ENCODE assay signal across 18 mouse cellular contexts in the genomic region with DNA sequence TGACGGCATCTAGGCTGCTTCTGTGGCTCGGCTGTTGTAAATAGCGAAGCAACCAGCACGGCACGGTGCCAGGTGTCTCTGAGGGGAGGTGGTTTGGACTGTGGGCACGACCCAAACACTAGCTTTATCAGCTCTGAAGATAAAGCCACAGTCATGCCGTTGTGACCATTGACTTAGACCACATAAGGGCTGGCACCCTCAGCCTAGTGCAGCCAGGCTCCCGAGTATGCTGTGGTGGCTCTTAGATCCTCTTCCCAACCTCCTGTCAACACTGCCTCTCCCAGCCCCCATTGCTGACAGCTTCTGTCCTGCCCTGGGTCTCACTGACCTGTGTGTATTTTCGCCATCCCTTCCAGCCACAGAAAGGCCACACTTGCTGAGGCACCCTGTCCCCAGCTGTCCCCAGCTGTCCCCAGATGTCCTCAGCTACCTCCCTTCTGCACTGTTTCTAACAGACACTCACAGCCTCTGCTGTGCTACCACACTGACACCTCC.
DNase-seq lines count a peak whose midpoint lies in the region; ATAC-seq and TF ChIP-seq lines count a peak whose summit lies in the region.
"Had no signal": no experiment of that assay in that cellular context is flagged by ENCODE, and none has a peak within 500 bp of the region (broad histone marks: within the 10 kb centered on the region; RNA-seq: fewer than 3 reads in every experiment).

No protein-coding gene starts in this region.

- WGBS in stomach, embryonic 16.5 days, result 52% methylated on average over 9 of the region's 9 CpGs
- WGBS in stomach, postnatal 0 days, result 53% methylated on average over 9 of the region's 9 CpGs
- WGBS in cerebellum, adult 2 months, result 64% methylated on average over 9 of the region's 9 CpGs

- no peaks in the 10 kb centered on the region for H3K9me3 ChIP-seq in stomach, embryonic 16.5 days (replicated peaks; ENCODE audit: control insufficient read depth, low read length)
- no peaks in the 10 kb centered on the region for H3K9me3 ChIP-seq in stomach, postnatal 0 days (ENCODE audit: control insufficient read depth, low read length)
- H3K9me3 ChIP-seq: embryonic facial prominence, embryonic 13.5 days; forebrain, embryonic 10.5 days; hindbrain, embryonic 15.5 days; midbrain, embryonic 15.5 days; neural tube, embryonic 13.5 days had no signal

- H3K4me3 ChIP-seq in stomach, embryonic 16.5 days (replicated peaks; ENCODE audit: low read length), result no peak overlapping the region
- H3K4me3 ChIP-seq in stomach, postnatal 0 days (ENCODE audit: low read depth, low read length), result no peak overlapping the region
- no peak overlapping the region for H3K4me3 ChIP-seq in cerebellum, adult 2 months (replicated peaks; ENCODE audit: insufficient read depth, low read depth, low read length)
- H3K4me3 ChIP-seq: embryonic facial prominence, embryonic 13.5 days; forebrain, embryonic 10.5 days; hindbrain, embryonic 15.5 days; midbrain, embryonic 15.5 days; neural tube, embryonic 13.5 days had no signal

- no peak for TF ChIP-seq POLR2A in cerebellum, adult 2 months (IDR thresholded peaks at IDR 0.05; ENCODE audit: borderline replicate concordance, insufficient read depth, low read length)

- no peak overlapping the region for H3K9ac ChIP-seq in stomach, embryonic 16.5 days (ENCODE audit: low read length)
- H3K9ac ChIP-seq in stomach, postnatal 0 days (ENCODE audit: low read length), result no peak overlapping the region
- H3K9ac ChIP-seq: embryonic facial prominence, embryonic 13.5 days; hindbrain, embryonic 15.5 days; liver, postnatal 0 days; midbrain, embryonic 15.5 days; neural tube, embryonic 13.5 days had no signal

- H3K27ac ChIP-seq in stomach, embryonic 16.5 days (ENCODE audit: low read length), result no peak overlapping the region
- H3K27ac ChIP-seq in stomach, postnatal 0 days (replicated peaks), result no peak overlapping the region
- H3K27ac ChIP-seq in cerebellum, adult 2 months (ENCODE audit: insufficient read depth, low read length), result no peak overlapping the region
- H3K27ac ChIP-seq: embryonic facial prominence, embryonic 13.5 days; forebrain, embryonic 10.5 days; hindbrain, embryonic 15.5 days; midbrain, embryonic 15.5 days; neural tube, embryonic 13.5 days had no signal

- intact Hi-C loops in heart, postnatal 10 days (cut with DNase I), result no loop called here

- no peak for TF ChIP-seq CTCF in stomach, postnatal 0 days (IDR thresholded peaks at IDR 0.05; ENCODE audit: low read depth)
- TF ChIP-seq CTCF in cerebellum, adult 2 months (IDR thresholded peaks at IDR 0.05; ENCODE audit: borderline replicate concordance, insufficient read depth, low read depth, low read length), result no peak

- H3K36me3 ChIP-seq in stomach, embryonic 16.5 days (ENCODE audit: control insufficient read depth, insufficient read depth, low read length), result no peaks in the 10 kb centered on the region
- H3K36me3 ChIP-seq in stomach, postnatal 0 days (ENCODE audit: control insufficient read depth, insufficient read depth, low read length), result no peaks in the 10 kb centered on the region
- H3K36me3 ChIP-seq: embryonic facial prominence, embryonic 13.5 days; forebrain, embryonic 10.5 days; hindbrain, embryonic 15.5 days; midbrain, embryonic 15.5 days; neural tube, embryonic 13.5 days had no signal

- no peak for TF ChIP-seq EP300 in stomach, postnatal 0 days (optimal IDR thresholded peaks at IDR 0.05)

- H3K4me2 ChIP-seq in stomach, embryonic 16.5 days (ENCODE audit: low read depth, low read length), result no peak overlapping the region
- H3K4me2 ChIP-seq in stomach, postnatal 0 days (replicated peaks; ENCODE audit: low read depth), result no peak overlapping the region
- H3K4me2 ChIP-seq: embryonic facial prominence, embryonic 13.5 days; hindbrain, embryonic 15.5 days; midbrain, embryonic 15.5 days; neural tube, embryonic 13.5 days had no signal

- DNase-seq in stomach, postnatal 0 days (ENCODE audit: low spot score), result no peak
- peak; percentile 42 to 50 for DNase-seq in heart, adult 9 months (ENCODE audit: low spot score in 2 of 2)
- DNase-seq in heart, postnatal 10 days, result peak; percentile 78 to 81
- DNase-seq in thymus, postnatal 14 days, result peak; percentile 41
- DNase-seq in frontal cortex, adult 2 months (ENCODE audit: extremely low spot score in 1 of 2, low spot score in 1 of 2), result no peak
- no peak for DNase-seq in cerebellum, adult 2 months
- no peak for DNase-seq in right cerebral cortex, postnatal 4 days
- DNase-seq: kidney, adult 18-20 months; kidney, postnatal 36 days; liver, postnatal 0 days; retina, postnatal 1 day had no signal

- no peaks in the 10 kb centered on the region for H3K27me3 ChIP-seq in stomach, embryonic 16.5 days (ENCODE audit: control insufficient read depth, insufficient read depth, low read length)
- H3K27me3 ChIP-seq in stomach, postnatal 0 days (ENCODE audit: control insufficient read depth, insufficient read depth, low read length), result no peaks in the 10 kb centered on the region
- no peaks in the 10 kb centered on the region for H3K27me3 ChIP-seq in cerebellum, adult 2 months (ENCODE audit: control insufficient read depth, insufficient read depth, low read length)
- H3K27me3 ChIP-seq: embryonic facial prominence, embryonic 13.5 days; hindbrain, embryonic 15.5 days; midbrain, embryonic 15.5 days; neural tube, embryonic 13.5 days had no signal

- ATAC-seq in stomach, embryonic 16.5 days (ENCODE audit: insufficient read depth, low FRiP score), result 0 out of 2 replicates have a peak, but pooled peaks have one; percentile 23
- no peak for ATAC-seq in stomach, postnatal 0 days (ENCODE audit: low FRiP score, low TSS enrichment)
- ATAC-seq: activated CD4-positive, CD25-positive, alpha-beta regulatory T cell, adult 4 months; liver, postnatal 0 days; midbrain, embryonic 15.5 days had no signal

- H3K4me1 ChIP-seq in stomach, embryonic 16.5 days (ENCODE audit: control insufficient read depth, insufficient read depth, low read length), result peaks cover 3% of the 10 kb centered on the region; the same call in 1 of the 2 replicates
- H3K4me1 ChIP-seq in stomach, postnatal 0 days (replicated peaks; ENCODE audit: control insufficient read depth, insufficient read depth), result no peaks in the 10 kb centered on the region
- H3K4me1 ChIP-seq in cerebellum, adult 2 months (ENCODE audit: control insufficient read depth, insufficient read depth, low read length), result no peaks in the 10 kb centered on the region
- H3K4me1 ChIP-seq: embryonic facial prominence, embryonic 13.5 days; hindbrain, embryonic 15.5 days; midbrain, embryonic 15.5 days had no signal

Comparison
In these comparisons a context has a peak if more than half of its experiments do, and no peak if none do; other contexts are left out.
1. DNase-seq: peak in heart, adult 9 months (2 of 2), heart, postnatal 10 days (2 of 2) and thymus, postnatal 14 days (single experiment); none in stomach, postnatal 0 days (single experiment), frontal cortex, adult 2 months (0 of 2), cerebellum, adult 2 months (0 of 2) and right cerebral cortex, postnatal 4 days (single experiment).